Mouse (Mus musculus) lung, embryonic 14.5 days (tissue): Measurements from ENCODE around the gene Camk2g. TPM values are rescaled to one million over a fixed set of nuclear protein-coding genes. Genes with fewer than 3 reads are reported as not detected.

Experiments
- ATAC-seq: fragments of 200-750 bp; cut with Nextera tagmentation; 2 replicates; pipeline ENCODE4 v1.8.0; 2017; ENCODE audit warnings: mild to moderate bottlenecking, moderate TSS enrichment, moderate library complexity; ENCODE audit not compliant: insufficient read depth
- DNase-seq: peaks from one replicate; pipeline ENCODE4 v3.0.0-alpha.2; 2015
- H3K27ac ChIP-seq: fragments of 300-500 bp; sonication (generic); 2 replicates; pipeline ENCODE4 v1.5.1; 2014; ENCODE audit warnings: low read depth, mild to moderate bottlenecking, moderate library complexity
- H3K27me3 ChIP-seq: fragments of 300-500 bp; sonication (generic); 2 replicates; pipeline ENCODE4 v1.6.1; 2014; ENCODE audit warnings: low read length, control low read depth; ENCODE audit not compliant: insufficient read depth
- H3K36me3 ChIP-seq: fragments of 300-500 bp; sonication (generic); 2 replicates; pipeline ENCODE4 v1.6.1; 2014; ENCODE audit warnings: control low read depth; ENCODE audit not compliant: insufficient read depth
- H3K4me1 ChIP-seq: fragments of 300-500 bp; sonication (generic); 2 replicates; pipeline ENCODE4 v1.6.1; 2014; ENCODE audit warnings: antibody characterized with exemption, control low read depth; ENCODE audit not compliant: insufficient read depth
- H3K4me2 ChIP-seq: fragments of 300-500 bp; sonication (generic); 2 replicates; pipeline ENCODE4 v1.6.1; 2014; ENCODE audit warnings: mild to moderate bottlenecking
- H3K4me3 ChIP-seq: fragments of 300-500 bp; sonication (generic); 2 replicates; pipeline ENCODE4 v1.5.1; 2014; ENCODE audit warnings: low read depth, low read length
- H3K9ac ChIP-seq: fragments of 300-500 bp; sonication (generic); 2 replicates; pipeline ENCODE4 v1.6.1; 2014
- H3K9me3 ChIP-seq: fragments of 300-500 bp; sonication (generic); 2 replicates; pipeline ENCODE4 v1.6.1; 2016; ENCODE audit warnings: low read depth, low read length, control low read depth
- CTCF ChIP-seq: IDR thresholded peaks from 2 replicates; pipeline ENCODE4 v1.5.1; 2016; ENCODE audit warnings: antibody characterized with exemption, low read depth
- WGBS: fragments of 180-500 bp; shearing (Covaris S2); extraction: QIAGEN DNeasy Blood & Tissue Kit; methylation state at CpG from one replicate; pipeline ENCODE4 v1.1.7; 2014; 5-methylcytosine and 5-hydroxymethylcytosine counted together
- polyA plus RNA-seq: library from polyadenylated mRNA; unstranded; fragments of >200 nt; fragmentation: Nextera tagmentation; extraction: Ambion mirVana; gene quantifications from 2 replicates; pipeline ENCODE4 v1.2.1, GENCODE M21; 2014

Gene Camk2g
- polyA plus RNA-seq, 1 experiment from 2014 or later: 46.3 TPM

GRCm38 (mm10) chr14:20796643-20797042 is 2.8 kb upstream of the Camk2g start:
- ATAC-seq (no peak), DNase-seq (no peak)
- TF ChIP-seq CTCF: no peak
- WGBS: 66% methylated on average over 8 of the region's 8 CpGs
- H3K27me3 ChIP-seq: no peaks in the 10 kb centered on the region
- no peaks in the 10 kb centered on the region for H3K9me3 ChIP-seq
- no peak overlapping the region for H3K27ac ChIP-seq
- no peak overlapping the region for H3K4me2 ChIP-seq
- no peak overlapping the region for H3K9ac ChIP-seq
- peaks cover under 1% of the 10 kb centered on the region; the same call in 1 of the 2 replicates for H3K36me3 ChIP-seq
- peaks cover 4% of the 10 kb centered on the region; the same call in 1 of the 2 replicates for H3K4me1 ChIP-seq
- no peak overlapping the region for H3K4me3 ChIP-seq

- no peak for TF ChIP-seq CTCF
- Histone ChIP-seq H3K9ac (no peak overlapping the region), H3K4me1 (peaks cover 4% of the 10 kb centered on the region; the same call in 1 of the 2 replicates), H3K27ac (no peak overlapping the region), H3K9me3 (no peaks in the 10 kb centered on the region), H3K36me3 (peaks cover 5% of the 10 kb centered on the region), H3K27me3 (no peaks in the 10 kb centered on the region), H3K4me3 (no peak overlapping the region), H3K4me2 (no peak overlapping the region)
- no peak for DNase-seq
- ATAC-seq: no peak
- WGBS: 63% methylated on average over 8 of the region's 8 CpGs
Measured at GRCm38 (mm10) chr14:20796170-20796569, 2.3 kb upstream of the Camk2g start.

GRCm38 (mm10) chr14:20795423-20796152 is 1.7 kb upstream of the Camk2g start:
- no peaks in the 10 kb centered on the region for H3K27me3 ChIP-seq
- no peak overlapping the region for H3K4me3 ChIP-seq
- H3K4me1 ChIP-seq: peaks cover 4% of the 10 kb centered on the region; the same call in 1 of the 2 replicates
- H3K27ac ChIP-seq: no peak overlapping the region
- H3K36me3 ChIP-seq: peaks cover 10% of the 10 kb centered on the region
- 33% methylated on average over 9 of the region's 9 CpGs for WGBS
- TF ChIP-seq CTCF: no peak
- DNase-seq (no peak), ATAC-seq (no peak)
- H3K9me3 ChIP-seq: no peaks in the 10 kb centered on the region
- peak overlapping the region; percentile 88; the same call in 1 of the 2 replicates for H3K4me2 ChIP-seq
- H3K9ac ChIP-seq: peak overlapping the region; percentile 8; the same call in 1 of the 2 replicates

DNA sequence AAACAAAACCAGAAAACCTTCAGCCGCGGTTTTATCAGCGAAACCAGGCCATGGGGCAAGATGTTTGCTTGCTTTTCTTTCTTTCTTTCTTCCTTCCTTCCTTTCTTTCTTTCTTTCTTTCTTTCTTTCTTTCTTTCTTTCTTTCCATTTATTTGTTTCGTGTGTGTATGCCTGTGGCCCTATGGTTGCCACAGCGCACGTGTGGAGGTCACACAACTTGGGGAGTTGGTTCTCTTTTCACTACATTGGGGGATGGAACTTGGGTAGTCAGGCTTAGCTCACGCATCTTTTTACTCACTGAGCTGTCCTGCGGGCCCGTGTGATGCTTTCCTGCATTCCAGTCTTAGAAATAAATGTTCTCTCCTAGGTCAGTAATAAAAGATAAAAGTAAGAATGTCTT is 701 bp upstream of the Camk2g start:
- no peak for TF ChIP-seq CTCF
- Histone ChIP-seq H3K4me1 (peaks cover 4% of the 10 kb centered on the region; the same call in 1 of the 2 replicates), H3K9me3 (no peaks in the 10 kb centered on the region), H3K27me3 (no peaks in the 10 kb centered on the region), H3K4me2 (peak overlapping the region; percentile 88), H3K36me3 (peaks cover 20% of the 10 kb centered on the region), H3K4me3 (peak overlapping the region; percentile 82), H3K9ac (peak overlapping the region; percentile 69), H3K27ac (no peak overlapping the region)
- DNase-seq (peak; percentile 22), ATAC-seq (no peak)
- 11% methylated on average over 9 of the region's 9 CpGs for WGBS

GRCm38 (mm10) chr14:20792922-20793757 is 748 bp downstream of the Camk2g start:
- 1% methylated on average over 47 of the region's 57 CpGs for WGBS
- Histone ChIP-seq H3K9ac (peak overlapping the region; percentile 69), H3K9me3 (no peaks in the 10 kb centered on the region), H3K4me3 (peak overlapping the region; percentile 82), H3K27me3 (no peaks in the 10 kb centered on the region), H3K27ac (peak overlapping the region; percentile 56; the same call in 1 of the 2 replicates), H3K4me1 (peaks cover 4% of the 10 kb centered on the region; the same call in 1 of the 2 replicates), H3K4me2 (peak overlapping the region; percentile 88), H3K36me3 (peaks cover 32% of the 10 kb centered on the region)
- ATAC-seq: peak; percentile 64
- TF ChIP-seq CTCF: no peak
- peak; percentile 70 for DNase-seq

GRCm38 (mm10) chr14:20792243-20792921 is 1.5 kb downstream of the Camk2g start:
- Histone ChIP-seq H3K9ac (peak overlapping the region; percentile 69), H3K27ac (no peak overlapping the region), H3K36me3 (peaks cover 39% of the 10 kb centered on the region), H3K4me1 (peaks cover 4% of the 10 kb centered on the region; the same call in 1 of the 2 replicates), H3K27me3 (no peaks in the 10 kb centered on the region), H3K9me3 (no peaks in the 10 kb centered on the region), H3K4me2 (peak overlapping the region; percentile 88), H3K4me3 (peak overlapping the region; percentile 82)
- 63% methylated on average over 8 of the region's 8 CpGs for WGBS
- DNase-seq: no peak
- ATAC-seq: no peak
- TF ChIP-seq CTCF: no peak
